Mouse (Mus musculus) induced T-regulatory cell, adult 2 months (primary cell): ENCODE data around the gene Gm11437.
A peak's percentile ranks its signal among the peaks of the same experiment; 100 is the strongest.

Experiments
- DNase-seq: peaks from one replicate; pipeline ENCODE4 v3.0.0-alpha.2; 2012; ENCODE audit warnings: low read depth

Gm11437 gene

DNA sequence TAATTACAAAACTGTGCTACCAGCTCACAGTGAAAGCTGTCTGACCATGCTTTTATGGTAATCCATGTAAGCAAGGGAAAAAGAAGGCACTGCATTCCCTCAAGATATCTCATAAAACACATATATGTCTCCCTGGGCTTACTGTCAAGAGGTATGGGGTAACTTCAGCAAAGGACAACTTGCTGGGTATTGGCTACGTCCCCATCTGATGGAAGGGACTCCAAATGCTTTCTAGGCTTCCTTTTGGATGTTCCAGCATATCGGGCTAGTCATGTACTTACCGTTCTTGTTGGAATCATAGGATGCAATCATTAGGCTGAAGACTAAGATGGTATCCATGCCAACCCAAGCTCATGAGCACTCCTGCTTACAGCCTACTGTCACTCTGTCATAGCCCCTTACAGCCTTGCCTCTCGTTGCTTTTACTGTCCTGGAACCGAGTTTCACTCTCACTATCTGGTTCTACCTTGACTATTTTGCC lies at the start of gene Gm11437:
Gene Gm11437 (minus strand): TSS at position 431 of the 481 bp plus-strand sequence.
- DNase-seq, result no peak

- no peak for DNase-seq
Measured at GRCm38 (mm10) chr11:84210876-84211275, 43.6 kb upstream of the Gm11437 start.

DNA sequence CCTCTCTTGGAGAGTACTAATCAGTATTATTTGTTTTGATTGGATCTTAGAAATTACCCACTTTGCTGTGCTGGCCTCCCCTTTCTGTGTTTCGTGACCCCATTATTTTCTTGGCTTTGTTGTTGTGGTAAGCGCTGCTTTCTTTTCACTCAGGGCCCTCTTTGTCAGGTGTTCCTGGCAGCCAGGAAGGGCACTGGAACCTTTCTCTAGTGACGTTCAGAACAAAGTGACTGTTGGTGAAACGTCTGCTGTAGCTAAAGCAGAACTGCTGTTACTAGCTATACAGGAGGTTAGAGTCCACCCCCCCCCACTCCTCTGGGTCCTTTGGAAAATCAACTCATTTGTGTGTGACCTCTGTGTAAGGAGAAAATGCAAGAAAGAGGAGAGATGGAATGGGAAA lies 38.5 kb upstream of the Gm11437 start:
- DNase-seq, result no peak

- no peak for DNase-seq
Measured at GRCm38 (mm10) chr11:84197607-84198402, 30.5 kb upstream of the Gm11437 start.

GRCm38 (mm10) chr11:84194751-84195150 lies 27.5 kb upstream of the Gm11437 start:
- no peak for DNase-seq

GRCm38 (mm10) chr11:84193249-84193648 lies 26.0 kb upstream of the Gm11437 start:
- DNase-seq, result no peak

DNA sequence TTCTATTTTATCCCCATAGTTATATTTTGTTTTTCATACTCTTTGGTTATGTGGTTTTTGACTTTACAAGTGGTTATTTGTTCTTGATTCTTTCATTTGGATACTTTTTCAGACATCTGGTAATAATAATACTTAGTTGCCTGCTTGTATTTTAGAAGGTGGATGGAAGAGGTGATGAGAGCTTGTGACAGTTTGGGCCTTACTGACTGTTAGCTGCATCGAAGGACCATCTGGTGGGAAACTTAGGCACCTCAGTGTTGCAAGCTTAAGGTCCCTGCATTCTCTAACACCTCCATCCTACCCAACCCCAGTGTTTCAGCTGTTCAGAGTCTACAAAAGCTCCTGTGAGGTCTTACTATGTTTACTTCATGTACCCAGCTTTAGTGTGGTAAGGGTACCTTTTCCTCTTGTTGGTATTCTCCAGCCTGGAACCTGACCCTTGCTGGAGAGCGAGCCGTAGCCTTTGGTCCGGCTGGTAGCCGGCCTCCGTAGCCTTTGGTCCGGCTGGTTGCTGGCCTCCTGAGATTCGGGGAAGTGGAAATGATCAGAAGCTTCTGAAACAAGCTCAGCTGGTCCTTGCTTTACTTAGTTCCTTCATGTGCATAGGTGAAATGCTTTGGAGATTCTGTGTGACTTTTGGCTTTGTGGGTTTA lies 23.4 kb upstream of the Gm11437 start:
- DNase-seq, result no peak

DNA sequence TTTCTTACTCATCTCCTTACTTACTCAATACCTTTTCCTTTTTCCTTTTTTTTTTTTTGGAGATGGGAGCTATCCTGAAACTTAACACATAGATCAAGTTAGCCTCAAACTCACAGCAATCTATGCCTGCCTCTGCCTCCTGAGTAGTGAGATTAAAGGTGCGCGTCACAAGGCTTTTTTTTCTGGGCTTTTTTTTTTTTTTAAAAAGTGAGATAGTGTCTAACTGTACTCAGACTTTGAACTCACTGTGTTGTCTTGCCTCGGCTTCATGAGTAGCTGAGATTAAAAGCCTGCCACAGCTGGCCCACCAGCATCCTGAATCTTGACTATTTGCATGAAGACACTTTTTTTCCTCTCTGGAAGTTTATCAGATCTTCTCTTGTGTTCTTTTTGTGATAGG lies 21.3 kb upstream of the Gm11437 start:
- DNase-seq, result no peak

DNA sequence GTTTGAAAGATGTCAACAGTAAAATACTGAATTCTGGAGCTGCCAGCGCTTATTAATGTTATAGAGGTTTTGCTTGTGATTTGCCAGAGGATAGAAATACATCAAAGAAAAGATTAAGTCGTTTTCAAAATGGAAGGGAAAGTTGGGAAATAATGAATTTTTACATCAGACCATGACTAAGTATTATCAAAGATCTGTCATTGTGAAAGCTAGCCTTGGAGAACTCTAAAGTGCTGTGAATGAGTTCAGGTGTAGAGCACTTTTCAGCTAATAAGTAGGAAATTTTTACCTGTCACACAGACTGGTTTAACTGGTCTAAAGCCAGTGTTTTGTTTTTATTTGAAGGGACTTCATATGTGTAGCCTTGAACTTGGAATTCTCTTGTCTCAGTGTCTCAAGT lies 14.0 kb upstream of the Gm11437 start:
- peak; percentile 9 for DNase-seq

DNA sequence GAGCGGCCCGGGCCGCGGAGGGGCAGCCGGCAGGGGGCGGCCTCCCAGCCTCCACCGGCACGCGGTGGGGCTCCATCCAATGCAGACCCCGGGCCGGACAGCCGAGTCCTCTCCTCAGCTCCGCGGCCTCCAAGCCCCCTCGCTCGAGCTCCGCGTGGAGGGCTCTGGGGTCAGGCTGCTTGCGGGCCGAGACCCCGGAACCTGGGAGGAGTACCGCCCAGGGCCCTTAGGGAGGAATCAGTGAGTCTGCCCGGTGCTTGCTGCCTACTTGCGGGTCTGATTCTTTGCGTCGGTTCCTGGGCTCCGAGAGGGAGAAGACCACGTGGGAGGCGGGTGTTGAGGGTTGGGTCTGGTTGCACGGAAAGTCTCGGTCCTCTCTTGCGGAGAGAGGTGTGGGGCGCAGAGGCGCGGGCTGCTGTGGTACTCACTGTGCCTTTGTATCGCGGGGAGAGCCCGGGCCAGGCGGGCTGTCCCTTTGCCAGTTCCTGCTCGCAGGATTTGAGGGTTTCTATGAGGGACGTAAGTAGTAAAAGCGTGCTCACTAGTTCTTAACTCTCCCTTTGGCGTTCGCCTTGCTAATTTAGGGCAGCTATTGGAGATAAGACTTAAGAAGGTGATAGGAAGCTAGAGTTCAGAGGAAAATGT lies 12.8 kb upstream of the Gm11437 start:
- peak; percentile 82 for DNase-seq

GRCm38 (mm10) chr11:84179226-84179953 lies 12.1 kb upstream of the Gm11437 start:
- peak; percentile 92 for DNase-seq

GRCm38 (mm10) chr11:84178571-84178970 lies 11.3 kb upstream of the Gm11437 start:
- no peak for DNase-seq

GRCm38 (mm10) chr11:84172539-84173435 lies 5.5 kb upstream of the Gm11437 start:
- DNase-seq, result no peak

- peak; percentile 27 for DNase-seq
Measured at GRCm38 (mm10) chr11:84168701-84169288, 1.5 kb upstream of the Gm11437 start.

DNA sequence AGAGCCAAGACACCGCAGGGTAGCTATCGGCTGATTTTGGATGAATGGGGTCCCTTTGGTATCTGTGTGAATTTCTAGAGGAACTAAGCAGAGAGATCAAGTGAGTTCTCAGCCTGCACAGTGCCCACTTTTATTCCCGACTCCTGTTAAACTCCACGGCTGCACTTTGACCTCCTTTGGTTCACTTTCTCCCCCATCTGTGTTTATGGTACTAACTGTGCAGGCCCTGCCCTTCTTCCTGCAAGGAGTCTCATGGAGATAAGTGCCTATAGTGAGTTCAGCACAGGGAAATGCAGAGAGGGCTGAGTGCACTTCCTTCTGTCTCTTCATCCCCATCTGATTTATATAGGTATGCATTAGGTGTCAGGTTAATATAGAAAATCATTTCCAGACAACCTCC lies 2.7 kb downstream of the Gm11437 start:
- no peak for DNase-seq

DNA sequence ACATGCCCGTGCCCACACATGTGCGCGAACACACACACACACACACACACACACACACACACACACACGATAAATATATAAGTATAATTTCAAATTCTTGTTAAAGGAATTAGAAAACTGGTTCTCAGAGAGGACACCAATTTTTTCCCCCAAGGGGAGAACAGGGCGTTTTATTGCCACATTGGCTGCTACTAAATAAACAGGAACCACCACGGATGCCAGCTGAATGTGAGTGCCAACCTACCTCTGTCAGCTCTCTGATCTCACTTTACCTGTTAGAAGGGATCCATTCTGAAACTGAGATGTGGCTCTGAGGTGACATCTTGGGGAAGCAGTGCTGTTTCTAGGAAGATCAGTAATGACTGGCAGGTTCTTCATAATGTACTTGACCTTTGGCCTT lies 3.2 kb downstream of the Gm11437 start:
- no peak for DNase-seq

DNA sequence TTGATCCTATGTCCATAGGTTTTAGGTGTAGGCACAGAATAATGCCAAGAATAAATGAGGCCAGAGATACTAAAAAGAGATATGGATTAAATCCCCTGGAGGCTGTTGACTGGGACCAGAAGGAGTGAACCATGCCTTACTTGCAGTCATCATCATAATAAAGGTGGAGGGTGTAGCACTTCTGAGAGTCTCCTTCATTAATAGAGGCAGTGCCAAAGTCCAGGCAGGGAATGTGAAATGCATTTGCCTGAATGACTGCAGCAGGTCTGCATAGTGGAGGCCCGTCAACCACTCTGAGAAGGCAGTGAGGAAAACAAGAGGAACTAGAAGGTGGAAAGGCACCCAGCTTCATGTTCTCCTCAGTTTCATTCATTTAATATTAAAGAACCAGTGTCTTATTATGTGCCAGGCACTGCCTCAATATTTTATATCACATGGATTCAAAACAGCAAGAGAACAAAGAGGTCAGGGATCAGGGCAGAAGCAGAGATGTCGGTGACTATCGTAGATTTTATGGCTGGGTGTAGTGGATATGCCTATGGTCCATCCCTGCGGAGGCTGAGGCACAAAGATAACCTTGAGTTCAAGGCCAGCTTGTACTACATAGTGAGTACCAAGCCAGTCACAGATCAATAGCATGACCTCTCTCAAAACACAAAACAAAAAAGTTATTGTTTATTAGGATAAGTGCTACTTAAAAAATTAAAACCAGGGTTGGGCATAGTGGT lies 10.6 kb downstream of the Gm11437 start:
- no peak for DNase-seq

DNA sequence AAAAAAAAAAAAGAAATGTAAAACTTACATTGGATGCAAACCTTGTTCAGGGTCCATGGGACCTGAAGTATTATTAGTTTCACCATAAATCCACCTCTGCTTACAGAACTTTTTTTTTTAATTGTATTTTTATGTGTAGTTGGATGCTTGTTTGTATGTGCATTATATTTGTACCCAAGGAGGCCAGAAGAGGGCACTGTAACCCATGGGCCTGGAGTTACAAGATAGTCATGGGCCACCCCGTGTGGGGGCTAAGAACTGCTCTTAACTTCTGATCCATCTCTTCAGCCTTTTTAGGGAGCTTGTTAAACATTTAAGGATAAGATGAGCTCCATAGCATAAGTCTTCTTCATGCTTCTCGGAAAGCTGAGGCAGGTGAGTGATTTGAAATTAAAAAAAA lies 16.4 kb downstream of the Gm11437 start:
- peak; percentile 45 for DNase-seq

DNA sequence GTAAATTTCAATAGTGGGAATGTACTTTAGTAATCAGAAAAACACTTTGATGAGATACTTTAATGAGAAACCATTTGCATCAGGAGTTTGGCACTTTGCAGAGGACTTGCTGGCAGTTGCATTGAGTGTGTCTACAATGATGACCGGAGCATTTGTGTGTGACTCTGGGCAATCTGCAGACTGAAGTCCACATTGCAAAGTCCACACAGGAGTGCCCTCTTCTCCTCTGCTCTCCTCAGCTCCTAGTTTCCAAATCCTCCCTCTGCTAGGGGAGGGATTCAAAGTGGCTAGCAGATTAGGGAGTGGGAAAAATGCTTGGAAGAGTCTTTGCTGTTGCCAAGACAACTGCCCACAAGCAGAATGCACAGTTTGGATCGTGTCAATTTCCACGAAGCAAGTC lies 21.2 kb downstream of the Gm11437 start:
- no peak for DNase-seq

GRCm38 (mm10) chr11:84145201-84145798 lies 22.0 kb downstream of the Gm11437 start:
- DNase-seq, result no peak
